Mouse (Mus musculus) cerebellum, postnatal 10 days (tissue): ENCODE data around the gene 6030452D12Rik.

Source experiments
- DNase-seq, 2 experiments: peaks; one replicate each; pipeline ENCODE4 v3.0.0; 2021; ENCODE audit warnings: mixed read lengths in 2 of 2

The 6030452D12Rik gene

DNA sequence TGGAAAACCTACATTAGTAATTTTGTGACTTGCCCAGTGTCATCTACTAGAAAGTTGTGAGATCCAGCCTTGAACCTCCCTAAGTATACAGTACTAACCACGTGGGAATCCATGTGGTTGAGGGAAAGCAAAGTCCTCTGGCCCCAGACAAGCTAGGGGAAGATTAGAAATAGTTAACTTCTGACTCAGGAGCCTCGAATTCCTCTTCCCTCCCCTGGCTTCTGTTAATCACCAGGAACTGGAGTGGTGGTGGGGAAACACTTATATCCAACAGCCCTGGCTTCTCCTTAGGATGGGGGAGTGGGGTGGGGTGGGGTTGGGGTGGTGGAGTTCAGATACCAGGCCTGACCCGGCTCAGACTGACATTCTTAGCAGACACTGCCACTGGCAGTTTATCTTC is 18.4 kb downstream of the 6030452D12Rik start:
- no peak for DNase-seq

DNA sequence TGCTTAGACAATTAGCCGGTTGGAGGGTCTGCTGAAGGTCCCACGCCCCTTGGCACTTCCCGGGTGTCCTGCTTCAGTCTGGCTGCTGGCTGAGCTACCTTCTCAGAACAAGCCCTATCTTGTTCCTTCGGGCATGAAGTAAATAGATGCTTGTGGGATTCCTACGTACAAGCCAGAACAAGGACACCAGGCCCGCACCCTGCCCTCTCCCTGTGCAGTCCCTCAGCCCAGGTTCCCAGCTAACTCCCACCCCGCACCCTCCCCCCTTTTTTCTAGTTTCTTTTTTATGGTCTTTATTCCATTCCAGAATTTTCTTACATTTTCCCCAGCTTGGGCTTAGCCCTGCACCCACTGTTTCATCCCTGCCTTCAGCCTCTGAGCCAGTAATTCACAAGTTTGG is 20.3 kb downstream of the 6030452D12Rik start:
- no peak for DNase-seq

DNA sequence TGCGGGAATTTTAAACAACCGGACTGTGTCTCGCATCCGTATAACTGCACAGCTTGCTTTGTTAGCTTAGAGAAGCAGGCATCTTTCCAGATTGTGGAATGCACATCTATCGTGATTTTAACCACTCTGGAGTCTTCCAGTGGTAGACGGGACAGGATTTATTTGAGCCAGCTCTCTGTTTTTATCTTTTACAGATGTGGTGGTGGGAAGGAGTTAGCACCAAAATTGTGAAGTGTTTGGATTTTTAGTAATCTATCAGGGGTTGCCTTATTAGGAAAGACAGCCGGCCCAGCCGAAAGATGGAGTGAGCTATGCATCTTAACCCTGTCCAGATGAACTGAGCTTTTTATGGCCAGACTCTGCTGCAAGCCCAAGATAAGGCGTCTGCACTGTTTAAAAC is 21.5 kb downstream of the 6030452D12Rik start:
- no peak for DNase-seq

DNA sequence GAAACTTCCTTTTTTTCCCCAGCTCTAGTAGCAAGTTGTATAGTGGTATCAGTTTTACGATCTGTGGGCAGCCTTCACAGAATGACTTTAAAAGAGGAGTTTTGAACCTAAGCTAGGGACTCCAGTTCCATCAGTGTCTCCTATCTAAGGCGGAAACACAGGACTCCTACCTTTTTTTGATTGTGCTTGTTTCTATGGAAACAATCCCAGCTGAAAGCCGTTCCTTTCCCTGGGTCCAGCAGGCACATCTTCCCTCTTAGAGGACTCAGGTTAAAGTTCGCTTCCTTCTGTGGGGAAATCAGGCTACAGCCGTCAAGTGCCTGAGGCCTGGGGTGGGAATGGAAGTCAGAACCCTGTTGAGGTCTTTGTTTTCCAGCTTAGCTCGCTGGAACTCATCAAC is 26.4 kb downstream of the 6030452D12Rik start:
- DNase-seq: no peak

DNA sequence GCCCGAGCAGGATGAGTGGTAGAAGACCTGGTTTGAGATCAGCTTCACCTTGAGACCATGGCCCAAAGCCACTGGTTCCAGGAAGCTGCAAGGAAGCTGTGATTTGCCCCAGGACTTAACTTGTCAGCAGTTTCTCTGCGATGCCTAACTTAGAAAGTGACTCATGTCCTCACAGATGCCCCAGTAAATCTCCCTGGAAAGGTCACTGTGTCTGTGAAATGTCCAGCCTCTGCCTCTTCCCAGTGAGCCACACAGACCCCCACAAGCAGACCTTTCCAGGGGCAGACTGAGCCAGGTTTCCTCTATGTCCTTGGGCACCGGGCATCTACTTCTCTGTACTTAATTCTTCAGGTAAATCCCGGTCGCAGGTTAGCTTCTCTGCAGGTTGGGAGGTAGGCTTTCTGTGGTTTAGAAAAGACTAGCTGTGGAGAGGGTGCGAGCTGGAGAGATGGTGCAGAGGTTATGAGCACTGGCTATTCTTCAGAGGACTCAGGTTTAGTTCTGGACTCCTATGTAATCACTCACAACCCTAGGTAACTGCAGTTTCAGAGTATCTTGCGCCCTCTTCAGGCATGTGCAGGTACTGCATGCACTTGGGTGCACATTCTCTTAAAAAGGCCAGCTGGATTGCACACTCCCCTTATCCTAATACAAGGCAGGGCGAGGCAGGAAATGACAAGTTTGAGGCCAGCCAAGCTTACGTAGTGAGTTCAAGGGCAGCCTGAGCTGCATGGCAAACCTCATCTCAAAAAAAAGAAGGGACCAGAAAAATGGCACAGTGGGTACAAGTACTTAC is 27.1 kb downstream of the 6030452D12Rik start:
- DNase-seq: no peak

DNA sequence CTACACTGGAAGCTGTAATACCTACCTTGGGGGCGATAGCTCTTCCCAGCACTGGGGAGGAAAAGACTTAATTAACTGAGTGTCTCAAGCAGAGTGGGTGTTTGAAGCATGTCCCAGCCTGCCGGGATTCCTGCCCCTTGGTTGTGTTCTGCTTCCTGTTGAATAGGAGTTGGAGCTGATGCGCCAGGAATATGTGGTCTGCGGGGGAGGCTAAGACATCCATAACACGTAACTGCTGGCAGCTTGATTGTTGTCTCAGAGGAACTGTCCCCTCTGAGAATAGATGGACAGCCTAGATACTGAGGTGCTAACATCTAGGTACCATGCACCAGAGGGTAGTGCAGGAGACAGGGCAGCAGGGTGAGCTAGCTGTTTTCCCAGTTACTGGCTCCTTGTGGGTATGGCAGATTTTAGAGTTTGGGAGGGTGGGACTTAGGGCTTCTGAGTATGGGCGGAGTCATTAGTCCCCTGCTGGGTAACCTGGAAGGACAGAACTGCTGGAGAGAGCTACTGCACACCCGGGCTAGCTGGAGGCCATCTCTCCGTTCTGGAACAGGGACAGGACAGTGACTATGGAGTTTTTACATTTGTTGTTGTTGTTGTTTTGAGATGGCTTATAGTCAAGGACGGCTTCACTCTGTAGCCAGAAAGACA is 28.4 kb downstream of the 6030452D12Rik start:
- no peak for DNase-seq

DNA sequence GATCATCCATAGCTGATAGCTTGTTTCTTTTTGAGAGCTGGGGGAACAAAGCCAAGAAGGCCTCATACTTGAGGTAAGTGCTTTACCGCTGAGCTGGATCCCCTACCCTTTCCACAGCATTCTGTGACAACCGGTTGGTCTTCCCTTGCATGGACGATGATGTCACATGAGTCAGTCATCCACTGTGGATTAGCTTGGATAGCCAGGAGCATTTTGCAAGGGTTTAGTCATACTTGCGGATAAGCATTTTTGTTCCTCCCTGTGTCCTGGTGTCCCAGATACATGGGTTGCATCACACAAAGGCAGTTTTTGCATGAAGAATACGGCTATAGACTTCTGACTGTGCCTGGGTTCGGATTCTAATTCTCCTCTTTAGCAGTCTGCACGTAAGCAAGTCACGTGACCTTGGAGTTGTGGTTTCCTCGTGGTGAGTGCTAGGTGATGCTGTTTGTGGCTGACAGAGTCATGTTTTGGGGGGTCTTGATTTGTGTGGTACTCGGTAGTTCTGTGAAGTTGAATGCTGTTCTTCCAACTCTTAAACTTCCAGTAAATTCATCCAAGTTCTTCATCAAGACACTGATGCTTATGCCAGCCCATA is 29.7 kb downstream of the 6030452D12Rik start:
- no peak for DNase-seq

DNA sequence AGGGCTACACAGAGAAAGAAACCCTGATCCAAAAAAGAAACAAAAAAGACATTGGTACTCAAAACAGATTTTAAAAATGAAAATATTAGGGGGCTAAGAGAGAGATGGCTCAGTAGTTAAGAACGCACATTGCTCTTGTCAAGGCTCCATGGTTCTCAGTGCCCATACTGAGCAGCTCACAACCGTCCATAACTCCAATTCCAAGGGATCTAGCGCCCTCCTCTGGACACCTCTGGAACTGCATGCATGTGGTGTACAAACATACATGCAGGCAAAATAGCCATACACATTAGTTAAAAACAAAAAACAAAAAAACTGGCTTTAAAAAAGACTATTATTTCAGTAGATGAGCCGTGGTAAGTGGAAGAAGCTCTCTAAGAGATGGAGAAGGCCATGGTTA is 30.2 kb downstream of the 6030452D12Rik start:
- peak; percentile 29 to 30 for DNase-seq

DNA sequence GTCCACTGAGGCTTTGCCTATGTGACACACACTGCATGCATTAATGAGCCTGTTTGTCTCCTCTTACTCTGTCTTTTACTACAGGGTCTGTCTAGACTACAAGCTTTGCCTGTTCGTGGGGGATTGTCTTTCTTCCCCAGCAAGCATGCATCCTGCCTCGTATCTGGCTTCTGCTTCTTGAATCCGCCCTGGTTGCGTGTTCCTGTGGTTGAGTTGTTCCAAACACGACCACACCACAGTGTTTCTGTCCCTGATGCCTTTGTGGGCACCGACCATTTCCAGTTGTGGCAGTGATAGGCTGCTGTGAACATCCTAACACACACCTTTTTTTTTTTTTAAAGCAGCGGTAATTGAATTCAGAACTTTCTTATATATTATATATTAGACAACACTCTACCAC is 33.4 kb downstream of the 6030452D12Rik start:
- no peak for DNase-seq

DNA sequence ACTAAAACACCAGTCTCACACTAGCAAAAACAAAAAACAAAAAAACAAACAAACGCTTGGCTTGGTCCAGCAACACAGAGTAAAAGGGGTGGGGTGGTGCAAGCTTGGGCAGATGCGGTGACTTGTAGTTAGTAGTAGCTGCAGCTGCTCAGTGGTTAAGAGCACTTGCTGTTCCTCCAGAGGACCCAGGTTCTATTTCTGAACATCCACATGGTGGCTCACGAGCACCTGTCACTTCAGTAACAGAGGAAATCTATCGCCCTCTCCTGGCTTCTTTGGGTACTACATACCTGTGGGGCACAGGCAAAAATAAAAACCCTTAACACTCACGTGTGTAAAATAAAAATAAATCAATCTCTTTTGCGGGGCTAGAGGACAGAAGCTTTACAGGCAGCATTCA is 34.1 kb downstream of the 6030452D12Rik start:
- peak; percentile 78 to 83 for DNase-seq

DNA sequence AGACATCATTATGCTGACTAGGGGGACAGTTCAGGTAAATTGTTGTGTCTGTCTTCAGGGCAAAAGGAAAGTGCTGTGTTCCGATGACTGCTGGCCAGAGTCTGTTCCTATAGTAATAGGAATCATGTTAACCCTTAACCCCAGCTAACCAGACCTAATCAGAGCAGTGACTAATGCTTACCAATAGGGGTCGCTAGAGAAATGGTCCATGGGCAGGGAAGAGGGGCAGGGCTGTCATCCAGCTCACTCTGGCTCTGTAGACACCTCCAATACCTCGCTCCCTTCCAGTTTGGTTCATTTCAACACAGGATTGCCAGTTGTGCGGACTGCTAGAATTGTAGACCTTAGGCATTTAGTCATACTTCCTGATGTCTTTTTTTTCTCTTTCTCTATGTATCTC is 35.1 kb downstream of the 6030452D12Rik start:
- no peak for DNase-seq

DNA sequence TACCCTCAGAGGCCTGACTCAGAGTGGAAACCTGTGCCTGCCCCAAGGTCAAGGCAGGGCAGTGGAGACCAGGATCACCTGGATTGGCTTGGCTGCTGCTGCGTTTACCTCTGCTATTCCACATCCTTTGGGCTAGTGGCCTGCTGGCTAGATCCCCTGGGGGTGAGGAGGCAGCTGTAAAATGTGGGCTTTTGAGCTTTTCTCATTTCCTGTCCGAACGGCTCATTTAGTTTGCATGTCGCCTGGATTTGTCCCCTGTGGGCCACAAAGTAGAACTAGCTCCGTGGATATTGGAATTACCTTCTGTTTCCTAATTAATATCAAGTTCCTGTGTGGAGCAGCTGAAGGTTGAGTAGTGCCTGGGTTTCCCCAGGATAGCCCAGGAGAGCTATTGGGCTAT is 38.9 kb downstream of the 6030452D12Rik start:
- DNase-seq: no peak

DNA sequence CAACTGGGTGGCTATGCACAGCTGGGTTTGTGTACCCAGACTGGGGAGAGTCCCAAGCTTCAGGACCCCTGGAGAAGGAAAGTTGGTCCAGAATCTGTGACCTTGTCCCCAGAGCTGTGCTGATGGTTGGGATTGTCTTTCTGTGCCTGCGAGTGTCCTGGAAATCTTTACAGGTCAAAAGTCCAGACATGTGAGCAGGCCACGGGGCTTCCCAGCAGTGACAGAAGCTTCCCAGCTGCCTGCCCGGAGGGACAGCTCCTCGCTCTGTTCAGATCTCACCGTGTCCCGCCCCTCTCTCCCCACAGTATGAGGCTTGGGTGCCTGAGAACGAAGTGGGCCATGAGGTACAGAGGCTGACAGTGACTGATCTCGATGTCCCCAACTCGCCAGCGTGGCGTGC is 40.7 kb downstream of the 6030452D12Rik start:
- DNase-seq: no peak

DNA sequence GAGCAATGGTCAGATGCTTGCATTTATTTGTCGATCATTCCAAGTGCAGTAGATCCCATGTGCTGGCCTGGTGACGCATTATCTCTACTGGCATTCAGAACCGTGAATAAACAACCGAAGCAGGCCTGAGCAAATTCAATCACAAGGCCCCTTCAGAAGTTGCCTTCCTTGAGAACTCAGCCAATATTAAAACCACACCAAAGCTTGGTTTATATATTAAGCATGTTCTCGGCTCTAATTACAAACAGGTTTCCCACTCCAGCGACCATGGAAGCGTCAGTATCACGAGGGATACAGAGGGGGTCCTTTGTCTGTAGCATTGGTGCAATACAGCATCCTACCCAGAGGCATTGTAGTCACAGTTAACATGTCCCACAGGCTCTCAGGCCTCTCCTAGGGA is 42.7 kb downstream of the 6030452D12Rik start:
- DNase-seq: no peak

DNA sequence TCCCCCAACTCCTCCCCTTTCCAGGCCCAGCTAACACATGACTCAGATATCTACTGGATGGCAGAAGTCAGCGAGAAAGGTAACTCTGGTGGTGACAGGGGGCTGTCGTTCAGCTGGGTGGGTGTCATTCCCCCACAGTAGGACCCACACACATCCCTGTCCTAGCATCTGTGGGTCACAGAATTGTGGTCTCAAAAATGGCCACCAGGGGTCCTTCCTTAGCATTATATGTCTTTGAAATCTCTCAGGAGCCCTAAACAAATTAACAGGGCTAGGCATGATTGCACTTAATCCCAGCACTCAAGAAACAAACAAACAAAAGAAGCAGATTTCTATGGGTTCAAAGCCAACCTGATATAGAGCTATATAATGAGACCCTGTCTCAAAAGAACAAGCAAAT is 44.8 kb downstream of the 6030452D12Rik start:
- DNase-seq: no peak

DNA sequence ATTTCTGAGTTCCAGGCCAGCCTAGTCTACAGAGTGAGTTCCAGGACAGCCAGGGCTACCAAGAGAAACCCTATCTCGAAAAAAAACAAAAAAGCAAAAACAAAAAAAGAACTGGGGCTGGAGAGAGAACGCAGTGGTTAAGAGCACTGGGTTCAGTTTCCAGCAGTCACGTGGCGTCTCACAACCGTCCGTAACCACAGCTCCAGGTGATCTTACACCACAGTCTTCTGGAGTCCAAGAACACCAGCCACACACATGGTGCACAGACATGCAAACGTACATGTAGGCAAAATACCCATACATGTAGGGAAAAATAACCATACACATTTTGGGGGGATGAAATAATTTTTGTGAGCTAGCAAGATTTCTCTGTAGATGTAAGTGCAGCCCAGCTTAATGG is 46.4 kb downstream of the 6030452D12Rik start:
- no peak for DNase-seq

DNA sequence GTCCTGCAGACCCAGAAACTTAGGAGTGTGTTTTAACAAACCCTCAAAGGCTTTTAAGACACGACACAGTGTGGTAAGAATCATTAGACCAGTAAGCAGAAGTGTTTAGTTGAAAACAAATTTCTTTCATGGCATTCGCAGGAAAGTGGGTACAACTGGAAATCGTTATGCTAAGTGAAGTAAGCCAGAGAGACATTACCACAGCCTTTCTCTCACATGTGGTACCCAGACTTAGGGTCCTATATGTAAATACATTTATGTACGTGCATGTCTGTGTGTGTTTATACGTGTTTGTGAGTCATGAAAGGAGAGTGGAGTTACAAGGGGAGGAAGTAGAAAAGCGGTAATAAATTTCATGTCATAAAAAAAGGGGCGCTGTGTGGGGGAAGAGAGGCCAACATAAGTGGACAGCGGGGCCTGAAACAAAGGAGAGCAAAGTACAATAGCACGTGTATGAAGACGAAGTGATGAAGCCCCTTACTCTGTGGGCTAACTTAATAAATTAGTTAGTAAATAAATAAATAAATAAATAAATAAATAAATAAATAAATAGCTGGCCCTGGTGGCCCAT is 48.1 kb downstream of the 6030452D12Rik start:
- no peak for DNase-seq

DNA sequence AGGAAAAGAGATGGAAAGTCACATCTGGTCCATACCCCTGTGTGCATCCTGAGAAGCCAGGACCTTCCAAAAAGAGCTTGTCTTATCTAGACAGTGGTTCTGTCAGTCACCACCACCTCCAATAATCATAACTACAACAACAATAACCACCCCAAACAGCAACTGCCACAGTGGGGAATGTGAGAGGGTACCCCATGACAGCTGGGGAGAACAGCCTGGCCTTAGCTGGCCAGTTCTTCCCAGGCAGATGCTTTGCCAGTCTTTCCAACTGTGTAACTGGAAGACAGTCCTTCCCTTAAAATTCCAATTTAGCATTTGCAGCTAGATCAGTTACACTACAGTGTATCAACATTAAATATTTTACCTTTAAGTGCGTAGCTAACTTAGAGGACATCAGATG is 50.6 kb downstream of the 6030452D12Rik start:
- no peak for DNase-seq

DNA sequence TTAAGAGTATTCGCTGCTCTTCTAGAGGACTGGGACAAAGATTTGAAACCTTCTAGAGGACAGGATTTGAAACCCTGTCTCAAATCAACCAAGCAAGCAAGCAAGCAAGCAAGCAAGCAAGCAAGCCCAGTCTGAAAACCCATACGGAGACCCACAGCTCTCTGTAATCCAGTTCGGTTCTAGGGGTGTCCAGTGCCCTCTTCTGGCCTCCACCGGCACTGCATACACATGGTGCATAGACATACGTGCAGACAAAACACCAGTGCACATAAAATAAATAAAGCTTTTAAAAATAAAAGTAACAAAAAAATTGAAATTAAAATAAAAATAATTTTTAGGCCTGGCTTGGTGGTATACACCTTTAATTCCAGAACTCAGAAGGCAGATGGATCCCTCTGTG is 53.7 kb downstream of the 6030452D12Rik start:
- no peak for DNase-seq

DNA sequence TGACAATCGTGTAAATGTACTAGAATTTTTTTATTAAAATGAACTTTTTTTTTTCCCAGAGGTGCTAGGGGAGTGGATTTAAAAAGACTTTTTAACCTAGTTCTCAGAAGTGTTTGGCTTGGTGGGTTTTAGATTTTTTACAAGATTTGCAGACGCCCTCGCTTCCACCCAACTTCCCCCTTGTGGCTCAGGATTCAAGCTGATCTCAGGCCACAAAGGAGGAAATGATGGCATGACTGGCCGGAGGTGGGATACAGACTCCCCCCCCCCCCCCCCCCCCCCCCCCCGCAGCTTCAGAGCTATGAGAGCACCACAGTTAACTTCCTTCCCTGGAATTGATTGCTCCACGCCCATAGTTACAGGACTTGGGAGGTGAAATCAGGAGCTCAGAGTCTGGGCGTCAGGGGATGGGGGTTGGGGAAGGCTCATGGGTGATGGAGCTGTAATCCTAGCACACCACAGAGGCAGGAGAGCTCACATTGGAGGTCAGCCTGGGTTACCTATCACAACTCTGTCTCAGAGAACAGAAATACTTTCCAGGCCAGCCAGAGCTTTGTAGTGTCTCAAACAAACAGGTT is 55.8 kb downstream of the 6030452D12Rik start:
- DNase-seq: no peak
